Mouse (Mus musculus): ENCODE results near the gene Astn2.

Gene Astn2

DNA sequence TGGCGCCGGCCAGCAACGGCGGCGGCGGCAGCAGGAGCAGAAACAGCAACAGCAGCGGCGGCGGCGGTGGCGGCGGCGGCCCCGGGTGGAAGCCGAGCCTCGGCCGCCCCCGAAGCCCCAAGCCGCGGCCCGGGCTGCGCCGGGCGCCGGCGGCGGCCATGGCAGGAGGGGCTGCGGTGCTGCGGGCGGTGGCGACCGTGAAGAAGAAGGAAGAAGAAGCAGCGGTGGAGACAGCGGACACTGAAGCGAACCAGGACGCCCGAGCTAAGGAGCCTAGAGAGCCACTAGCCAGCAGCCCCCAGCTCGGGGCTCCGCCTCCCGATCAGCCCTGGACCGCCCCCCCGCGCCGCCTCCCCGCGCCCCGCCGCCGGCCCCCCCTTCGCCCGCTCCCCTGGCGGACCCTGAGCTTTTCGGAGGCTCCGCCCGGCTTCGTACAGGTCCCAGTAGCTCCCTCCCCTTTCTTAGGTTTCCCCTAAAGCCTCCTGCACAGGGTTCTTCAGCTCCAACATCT, at the start of gene Astn2:
Astn2 (minus strand) TSS at position 411 of the 511 bp plus-strand sequence.
- no peak for DNase-seq (ENCODE audit: low spot score in 2 of 2)

DNA sequence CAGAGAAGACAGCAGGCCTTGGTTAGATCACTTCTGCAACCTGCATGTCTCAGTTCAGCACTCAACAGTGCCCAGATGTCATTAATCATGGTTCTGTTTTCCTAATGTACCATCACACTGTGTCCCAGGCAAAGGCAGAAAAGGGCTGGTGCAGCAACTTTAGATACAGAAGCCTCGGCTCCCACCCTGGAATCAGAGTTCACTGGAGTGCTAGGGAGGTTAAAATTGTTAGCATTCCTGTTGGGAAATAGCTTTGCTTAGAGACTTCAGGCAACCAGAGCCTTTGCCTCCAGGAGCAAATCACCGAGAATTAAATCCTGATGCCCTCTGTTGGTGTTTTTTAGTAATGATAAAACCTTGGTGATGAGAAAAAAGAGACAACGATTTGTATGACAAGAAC, 45.7 kb upstream of the Astn2 start:
- DNase-seq (ENCODE audit: low spot score in 2 of 2) = no peak

DNA sequence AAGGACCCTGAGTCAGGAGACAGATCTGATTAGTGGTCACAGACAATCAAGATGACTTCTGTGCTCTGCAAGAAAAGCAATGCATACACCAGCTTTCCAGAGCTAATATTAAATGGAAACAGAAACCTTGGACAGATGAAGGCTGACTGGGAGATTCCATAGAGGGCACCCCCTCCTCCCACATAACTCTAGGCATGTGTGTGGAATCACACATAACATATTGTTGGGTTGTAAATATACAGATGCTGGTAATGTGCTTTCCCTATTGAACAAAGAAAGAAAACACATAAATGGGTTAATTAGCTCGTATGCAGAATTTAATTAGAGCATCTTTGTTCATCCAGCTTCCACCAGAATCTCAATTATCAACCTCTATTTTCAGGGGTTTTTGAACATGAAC, 26.8 kb upstream of the Astn2 start:
- DNase-seq (ENCODE audit: low spot score in 2 of 2) = no peak

- DNase-seq (ENCODE audit: low spot score in 2 of 2) = peak in 1 of 2 experiments; percentile 64
Observed at GRCm38 (mm10) chr4:66425804-66426203, 21.4 kb upstream of the Astn2 start.

- no peak for DNase-seq (ENCODE audit: low spot score in 2 of 2)
Observed at GRCm38 (mm10) chr4:66414778-66415177, 10.4 kb upstream of the Astn2 start.

DNA sequence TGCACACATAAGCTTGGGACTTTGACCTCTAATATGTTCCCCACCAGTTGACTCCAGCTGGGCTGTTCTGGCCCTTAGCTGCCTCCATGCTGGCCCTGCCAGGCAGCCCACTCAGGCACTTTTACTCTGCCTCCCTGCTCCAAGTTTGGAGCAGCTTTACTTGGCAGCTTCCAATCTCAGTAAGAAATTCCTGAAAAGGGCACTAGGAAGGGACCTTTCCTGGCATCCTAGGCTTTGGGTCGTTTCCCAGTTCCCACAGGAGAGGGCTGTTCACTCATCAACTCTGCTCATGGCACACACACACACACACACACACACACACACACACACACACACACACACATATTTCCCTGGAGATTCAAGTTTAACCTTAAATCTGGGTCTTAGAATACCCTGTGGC, 675 bp upstream of the Astn2 start:
- DNase-seq (ENCODE audit: low spot score in 2 of 2) = no peak

DNA sequence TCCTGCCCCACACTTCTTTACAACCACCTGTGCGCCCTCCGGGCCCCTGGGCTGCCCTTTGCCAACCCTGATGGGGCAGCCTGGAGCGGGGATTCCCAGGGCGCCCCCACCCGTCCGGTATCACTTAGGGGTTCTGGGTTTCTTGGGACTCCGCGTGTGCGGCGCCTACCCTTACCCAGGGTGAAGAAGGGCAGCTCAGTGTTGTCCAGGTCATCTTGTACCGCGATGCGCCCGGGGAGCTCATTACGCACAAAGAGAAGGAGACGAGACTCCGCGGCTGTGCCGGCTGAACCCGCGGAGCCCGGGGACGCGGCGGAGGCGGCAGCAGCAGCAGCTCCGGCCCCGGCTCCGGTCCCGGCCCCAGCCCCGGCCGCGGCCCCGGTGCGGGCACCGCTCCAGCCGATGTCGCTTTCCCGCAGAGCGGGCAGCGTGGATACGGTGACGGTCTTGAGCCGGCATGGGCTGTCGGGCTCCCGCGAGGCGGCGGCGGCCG, 657 bp downstream of the Astn2 start:
- no peak for DNase-seq (ENCODE audit: low spot score in 2 of 2)

DNA sequence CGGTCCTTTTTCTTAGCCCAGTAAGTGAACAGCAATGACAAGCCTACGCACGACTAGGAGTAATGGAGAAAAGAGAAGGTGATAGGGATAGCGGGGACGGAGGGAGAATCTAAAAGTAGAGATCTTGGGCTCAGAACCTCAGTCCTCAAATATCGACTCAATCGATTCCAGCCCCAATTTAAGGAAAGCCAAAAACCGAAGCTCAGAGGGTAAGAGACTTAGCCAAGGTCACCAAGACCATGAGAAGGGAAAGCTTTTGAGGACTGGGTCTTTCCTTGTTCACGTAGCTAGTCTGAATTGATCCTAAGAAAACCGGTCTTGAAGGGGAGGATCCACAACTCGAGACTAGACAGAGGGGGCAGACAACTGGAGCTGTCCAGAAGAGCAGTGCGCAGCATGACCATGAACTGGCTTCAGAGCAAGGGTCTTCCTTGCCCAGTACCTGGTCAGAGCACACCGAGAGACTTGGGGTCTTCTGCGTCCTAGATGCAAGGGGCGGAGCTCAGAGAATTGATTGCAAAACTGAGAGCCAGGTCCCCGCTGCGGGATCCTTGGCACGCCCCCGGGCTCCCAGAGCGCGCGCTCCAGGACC, 1.2 kb downstream of the Astn2 start:
- no peak for DNase-seq (ENCODE audit: low spot score in 2 of 2)

- DNase-seq (ENCODE audit: low spot score in 2 of 2) = no peak
Observed at GRCm38 (mm10) chr4:66402611-66403010, 1.8 kb downstream of the Astn2 start.

- no peak for DNase-seq (ENCODE audit: low spot score in 2 of 2)
Observed at GRCm38 (mm10) chr4:66401186-66401681, 3.2 kb downstream of the Astn2 start.

DNA sequence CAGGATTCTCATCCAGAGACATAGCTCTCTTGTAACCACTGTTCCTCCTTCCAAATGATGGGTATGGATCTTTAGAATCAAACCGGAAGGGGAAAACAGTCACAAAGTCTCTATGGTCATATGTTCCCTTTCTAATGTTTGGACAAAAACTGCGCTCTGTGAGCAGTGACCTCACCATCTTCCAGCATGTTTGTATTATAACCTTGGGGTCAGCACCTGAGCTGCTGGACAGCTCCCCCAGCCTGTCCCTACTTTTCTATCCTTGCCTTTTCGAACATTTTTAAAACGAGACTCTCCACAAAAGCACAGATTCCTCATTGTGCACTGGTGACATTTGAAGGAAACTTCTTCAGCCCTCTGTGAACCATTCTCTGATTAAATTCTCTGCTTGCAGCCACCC, 5.3 kb downstream of the Astn2 start:
- DNase-seq (ENCODE audit: low spot score in 2 of 2) = no peak

DNA sequence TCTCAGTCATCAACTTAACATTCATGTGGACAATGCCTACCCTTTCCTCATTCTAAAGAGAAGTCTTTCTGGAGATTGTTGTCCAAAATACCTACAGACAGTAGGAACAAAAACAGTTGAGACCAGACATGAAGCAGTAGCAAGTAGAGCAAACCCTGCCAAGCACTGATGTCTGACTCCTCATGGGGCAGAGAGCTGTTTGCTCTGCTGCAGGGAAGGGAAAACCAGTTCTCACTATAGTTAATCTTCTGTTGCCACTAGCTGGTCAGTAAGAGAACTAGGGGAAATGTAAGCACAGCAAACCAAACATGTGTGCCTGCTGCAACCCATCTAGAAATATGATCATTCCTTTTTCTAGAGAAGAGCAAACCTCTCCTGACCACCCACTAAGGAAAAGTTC, 7.2 kb downstream of the Astn2 start:
- no peak for DNase-seq (ENCODE audit: low spot score in 2 of 2)

DNA sequence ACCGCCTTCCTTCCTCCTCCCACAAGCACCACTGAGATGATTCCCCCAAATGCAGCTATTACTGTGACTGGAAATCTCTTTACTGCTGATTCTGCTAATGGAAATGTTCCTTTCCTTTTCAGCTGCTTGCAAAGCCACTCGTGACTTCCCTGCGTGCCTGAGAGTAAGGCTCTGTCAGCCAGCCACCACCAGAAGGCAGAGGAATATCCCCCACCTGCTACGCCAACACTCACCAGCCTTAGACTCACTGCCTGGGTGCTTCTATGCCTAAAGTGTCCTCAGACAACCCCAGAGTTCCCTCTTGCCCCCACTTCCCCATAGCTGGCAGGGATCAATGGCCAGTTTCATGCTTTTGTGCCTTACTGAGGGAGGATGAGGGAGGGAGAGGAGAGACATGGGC, 11.1 kb downstream of the Astn2 start:
- no peak for DNase-seq (ENCODE audit: low spot score in 2 of 2)

DNA sequence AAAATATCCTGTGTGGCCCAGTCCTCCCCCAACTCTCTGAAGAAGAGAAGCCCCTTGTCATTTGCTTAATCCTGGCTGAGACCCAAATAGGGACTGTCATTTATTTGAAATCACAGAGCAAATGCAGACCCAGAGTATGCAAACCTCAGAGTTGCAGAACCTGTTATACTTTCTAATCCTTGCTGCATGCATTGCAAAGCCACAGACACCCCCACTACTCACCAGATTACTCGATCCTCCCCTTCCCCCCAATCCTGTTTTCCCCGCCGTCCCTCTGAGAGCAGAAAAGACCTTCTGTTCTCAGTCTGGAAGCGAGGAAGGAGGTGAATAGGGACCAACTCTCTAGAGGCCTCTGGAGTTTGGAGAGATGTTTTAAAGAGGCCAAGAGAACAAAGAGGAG, 13.9 kb downstream of the Astn2 start:
- DNase-seq (ENCODE audit: low spot score in 2 of 2) = no peak

DNA sequence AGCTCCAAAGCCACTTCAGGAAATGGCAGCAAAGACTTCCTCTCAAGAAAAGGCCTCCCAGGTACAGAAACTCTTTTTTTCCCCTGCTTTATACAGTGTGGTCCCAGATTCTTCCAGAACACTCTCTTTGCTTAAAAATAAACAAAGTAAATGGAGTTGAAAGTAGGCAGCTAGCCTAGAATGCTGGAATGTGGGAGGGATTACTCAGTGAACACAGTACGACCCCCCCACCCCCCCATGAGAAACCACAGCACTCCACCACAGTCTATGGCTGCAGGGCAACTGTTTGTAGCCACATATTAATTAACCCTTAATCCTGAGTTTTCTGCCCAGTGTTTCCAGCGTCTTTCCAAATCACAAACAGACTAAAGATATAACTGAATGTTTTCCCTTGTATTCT, 25.8 kb downstream of the Astn2 start:
- no peak for DNase-seq (ENCODE audit: low spot score in 2 of 2)

GRCm38 (mm10) chr4:66370557-66371071, 33.8 kb downstream of the Astn2 start:
- no peak for DNase-seq (ENCODE audit: low spot score in 2 of 2)

DNA sequence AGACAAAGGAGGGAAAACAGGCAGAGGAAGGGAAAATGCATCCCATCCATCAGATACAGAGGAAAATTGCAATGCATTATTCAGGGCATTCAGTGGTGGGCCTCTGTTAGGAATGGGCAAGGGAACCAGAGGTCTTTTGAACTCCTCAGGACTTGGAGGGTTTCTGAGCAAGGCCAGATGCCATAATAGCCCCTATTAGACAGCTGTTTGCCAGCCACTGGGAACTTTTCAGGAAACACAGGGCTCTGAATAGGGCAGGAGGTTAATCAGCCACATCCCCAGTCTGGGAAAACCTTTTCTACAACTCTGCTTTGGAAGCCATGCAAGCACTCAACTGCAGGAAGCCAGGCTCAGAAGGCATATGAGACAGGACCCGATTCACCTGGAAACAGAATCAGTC, 38.9 kb downstream of the Astn2 start:
- no peak for DNase-seq (ENCODE audit: low spot score in 2 of 2)

DNA sequence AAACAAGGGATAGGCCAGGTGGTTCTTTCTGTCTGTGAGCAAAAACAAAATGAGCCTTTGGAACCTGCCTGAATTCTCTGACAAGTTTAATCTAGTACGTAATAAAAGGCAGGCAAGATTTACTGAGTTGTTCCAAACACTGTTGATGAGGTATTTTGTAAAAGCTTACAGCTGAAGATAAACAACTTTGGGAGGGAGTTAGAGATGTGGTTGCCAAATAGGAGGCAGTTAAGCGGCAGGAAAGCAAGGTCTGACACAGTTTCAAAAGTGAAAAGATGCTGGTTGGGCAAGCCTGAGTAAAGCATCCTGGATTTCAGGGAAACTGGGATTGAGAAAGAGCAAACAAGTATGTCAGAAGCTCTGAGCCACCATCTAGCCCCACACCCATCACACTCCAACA, 59.8 kb downstream of the Astn2 start:
- no peak for DNase-seq (ENCODE audit: low spot score in 2 of 2)

GRCm38 (mm10) chr4:66337443-66337842, 67.0 kb downstream of the Astn2 start:
- DNase-seq (ENCODE audit: low spot score in 2 of 2) = no peak

DNA sequence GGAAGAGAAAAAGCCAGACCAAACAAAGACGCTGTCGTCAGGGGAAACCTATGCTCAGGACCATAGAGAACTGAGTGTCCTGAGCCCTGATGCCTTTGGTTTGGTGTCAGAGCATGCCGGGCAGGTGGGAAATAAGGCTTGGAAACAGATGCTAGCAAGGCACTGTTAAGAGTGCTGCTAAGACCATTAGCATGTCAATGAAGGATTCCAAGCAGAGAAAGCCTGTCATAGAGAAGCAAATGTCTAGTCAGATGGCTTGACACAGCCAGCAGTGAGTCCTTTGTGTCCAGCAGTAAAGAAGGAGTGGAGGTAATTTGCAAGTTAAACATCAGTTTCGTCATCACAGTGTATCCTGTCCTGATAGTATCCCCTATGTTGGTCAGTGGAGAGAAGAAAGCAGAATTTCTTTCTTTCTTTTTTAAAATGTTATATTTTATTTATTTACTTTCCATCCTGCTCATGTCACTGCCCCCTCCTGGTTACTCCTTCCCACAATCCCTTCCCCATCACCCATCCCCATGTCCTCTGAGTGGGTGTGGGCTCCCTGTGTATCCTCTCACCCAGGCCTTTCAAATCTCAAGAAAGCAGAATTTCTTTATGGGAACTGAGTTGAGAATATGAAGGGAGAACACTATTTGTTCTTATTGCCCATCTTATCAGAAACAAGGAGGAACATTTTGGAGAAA, 73.7 kb downstream of the Astn2 start:
- no peak for DNase-seq (ENCODE audit: low spot score in 2 of 2)

- DNase-seq (ENCODE audit: low spot score in 2 of 2) = no peak
Observed at GRCm38 (mm10) chr4:66321051-66321450, 83.4 kb downstream of the Astn2 start.

DNA sequence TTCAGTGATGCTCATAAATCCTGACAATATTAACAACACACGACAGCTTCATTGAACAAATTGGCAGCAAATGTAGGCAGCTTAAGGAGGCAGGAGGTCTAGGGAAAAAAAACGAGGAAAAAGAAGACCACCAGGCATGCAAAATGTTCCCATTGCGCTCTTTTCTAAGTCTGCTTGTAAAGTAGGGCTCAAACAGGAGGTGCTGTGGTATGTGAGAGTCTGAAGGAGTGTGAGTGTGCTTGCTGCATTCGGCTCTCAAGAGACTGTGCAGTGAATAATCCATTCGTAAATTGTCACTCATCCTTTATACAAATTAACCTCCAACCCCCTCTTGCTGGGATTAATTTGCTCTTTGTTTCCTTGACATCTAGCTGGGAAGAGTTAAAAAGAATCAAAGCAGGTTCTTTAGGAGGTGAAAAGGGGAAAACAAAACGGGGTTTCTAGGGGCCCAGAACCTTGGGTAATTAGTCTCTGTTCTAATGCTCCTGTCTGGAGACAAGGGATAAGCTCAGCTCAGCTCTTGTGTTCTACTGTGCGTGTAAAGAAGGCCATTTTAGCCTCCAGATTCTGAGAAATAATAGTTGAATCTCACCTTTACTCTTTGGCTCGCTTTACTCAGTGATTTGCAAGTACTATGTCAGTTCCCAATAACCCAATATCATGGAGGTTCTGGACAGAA, 89.5 kb downstream of the Astn2 start:
- no peak for DNase-seq (ENCODE audit: low spot score in 2 of 2)

All from urinary bladder, postnatal 4 days (tissue).